Mouse (Mus musculus): ENCODE data around the gene Pop7.
A peak's percentile ranks its signal among the peaks of the same experiment; 100 is the strongest.

The Pop7 gene

GRCm38 (mm10) chr5:137501709-137502666 lies at the start of gene Pop7:
Gene Pop7 (minus strand): TSS chr5:137502518.
- peak; percentile 98 for DNase-seq (ENCODE audit: extremely low spot score, low read depth, low spot score)

DNA sequence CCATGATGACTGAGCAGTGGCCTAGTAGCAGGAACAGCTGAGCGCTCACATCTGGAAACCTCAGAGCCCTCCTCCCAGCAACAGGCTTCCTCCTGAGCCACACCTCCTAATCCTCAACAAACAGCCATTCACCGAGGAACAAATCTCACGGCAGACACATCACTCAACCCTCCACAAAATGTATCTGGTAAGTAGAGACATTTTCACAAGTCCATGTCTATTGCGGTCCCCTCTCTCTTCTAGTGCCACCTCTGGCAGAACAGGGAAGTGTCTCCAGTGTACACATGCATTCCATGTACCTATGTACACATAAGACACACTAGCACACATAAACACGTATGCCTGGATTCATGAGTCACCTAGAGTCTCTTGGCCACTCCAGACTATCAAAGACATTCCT lies 48.8 kb upstream of the Pop7 start:
- DNase-seq (ENCODE audit: extremely low spot score, low read depth, low spot score), result no peak

DNA sequence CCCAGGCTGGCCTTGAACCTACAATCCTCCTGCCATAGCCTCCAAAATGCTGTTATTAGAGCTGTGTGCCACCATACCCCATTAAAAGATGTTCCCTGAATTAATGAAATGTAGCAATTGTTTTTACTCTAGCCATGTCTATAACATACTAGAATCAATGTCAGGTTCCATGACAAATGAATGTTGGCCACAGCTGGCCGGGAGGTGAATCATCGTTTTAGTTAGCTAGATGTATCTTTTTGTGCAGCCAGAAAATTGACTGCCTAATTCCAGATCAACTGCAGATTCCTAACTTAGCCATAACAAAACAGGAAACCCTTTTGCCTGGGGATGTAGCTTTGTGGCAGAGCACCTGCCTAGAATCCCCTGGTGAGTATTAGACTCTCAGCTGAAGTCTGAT lies 47.5 kb upstream of the Pop7 start:
- DNase-seq (ENCODE audit: extremely low spot score, low read depth, low spot score), result no peak

DNA sequence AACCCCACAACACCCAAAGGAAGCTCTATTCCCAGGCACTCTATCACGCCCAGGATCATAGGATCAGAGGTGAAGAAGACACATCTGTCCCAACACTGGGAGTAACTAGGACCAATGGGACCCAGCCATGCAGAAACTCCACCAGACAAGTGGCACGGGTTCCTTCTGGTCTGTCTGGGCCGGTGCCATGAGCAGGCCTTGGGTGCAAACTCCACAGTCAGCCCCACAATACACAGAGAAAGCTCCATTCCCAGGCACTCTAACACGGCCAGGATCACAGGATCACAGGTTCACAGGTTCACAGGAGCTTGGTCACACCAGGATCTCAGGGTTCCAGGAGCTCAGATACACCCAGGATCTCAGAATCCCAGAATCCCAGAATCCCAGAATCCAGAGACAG lies 43.3 kb upstream of the Pop7 start:
- no peak for DNase-seq (ENCODE audit: extremely low spot score, low read depth, low spot score)

- no peak for DNase-seq (ENCODE audit: extremely low spot score, low read depth, low spot score)
Observed at GRCm38 (mm10) chr5:137544926-137545325, 42.6 kb upstream of the Pop7 start.

DNA sequence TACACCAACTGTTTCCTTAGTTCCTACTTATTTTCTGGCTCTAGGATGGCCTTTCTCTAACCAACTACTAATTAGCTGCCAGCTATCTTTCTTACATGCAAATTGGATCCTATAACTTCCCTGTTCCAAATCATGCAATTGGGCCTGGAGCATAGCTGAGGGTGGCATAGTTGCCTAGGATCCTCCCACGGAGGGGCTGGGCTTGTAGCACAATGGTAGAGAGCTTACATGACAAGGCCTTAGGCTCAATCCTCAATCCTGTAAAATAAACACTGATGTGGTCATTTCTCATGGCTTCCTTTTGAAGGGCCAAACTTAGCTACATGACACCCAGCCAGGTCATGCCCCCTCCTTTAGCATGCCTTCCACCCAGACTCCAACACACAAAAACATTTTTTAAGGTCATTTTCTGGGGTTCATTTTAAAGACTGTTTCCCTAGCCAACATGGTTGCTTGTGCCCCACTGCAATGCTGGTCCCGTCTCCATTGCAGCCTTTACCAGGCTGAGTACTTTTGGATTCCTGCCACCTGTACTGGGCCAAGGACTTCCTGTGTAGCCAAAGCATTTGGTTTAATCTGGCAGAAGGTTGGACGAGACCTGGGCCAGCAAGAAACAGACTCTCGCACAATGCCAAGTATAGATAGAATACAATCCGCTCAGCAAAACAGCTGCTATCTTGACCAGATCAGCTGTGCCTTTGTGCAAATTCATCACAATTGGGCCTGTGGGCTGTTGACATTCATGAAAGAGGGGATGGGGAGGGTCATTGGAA lies 39.6 kb upstream of the Pop7 start:
- DNase-seq (ENCODE audit: extremely low spot score, low read depth, low spot score), result no peak

DNA sequence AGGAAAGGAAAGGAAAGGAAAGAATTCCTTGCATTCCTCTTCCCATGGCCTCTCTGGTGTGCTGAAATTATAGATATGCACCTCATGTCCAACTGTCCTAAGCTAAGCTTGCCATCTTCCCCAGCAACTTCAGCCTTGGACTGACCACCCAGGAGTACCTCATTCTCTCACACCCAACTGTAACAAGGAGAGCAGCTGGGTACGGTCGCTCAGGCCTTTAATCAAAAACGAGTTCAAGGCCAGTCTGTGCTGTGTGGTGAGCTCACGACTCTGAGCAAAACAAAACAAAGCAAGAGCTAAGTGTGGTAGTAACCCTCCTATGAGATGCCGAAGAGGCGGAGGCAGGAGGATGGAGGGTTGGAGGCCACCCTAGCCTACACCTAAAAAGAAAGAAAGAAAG lies 38.7 kb upstream of the Pop7 start:
- DNase-seq (ENCODE audit: extremely low spot score, low read depth, low spot score), result no peak

- DNase-seq (ENCODE audit: extremely low spot score, low read depth, low spot score), result no peak
Observed at GRCm38 (mm10) chr5:137539291-137539801, 37.0 kb upstream of the Pop7 start.

DNA sequence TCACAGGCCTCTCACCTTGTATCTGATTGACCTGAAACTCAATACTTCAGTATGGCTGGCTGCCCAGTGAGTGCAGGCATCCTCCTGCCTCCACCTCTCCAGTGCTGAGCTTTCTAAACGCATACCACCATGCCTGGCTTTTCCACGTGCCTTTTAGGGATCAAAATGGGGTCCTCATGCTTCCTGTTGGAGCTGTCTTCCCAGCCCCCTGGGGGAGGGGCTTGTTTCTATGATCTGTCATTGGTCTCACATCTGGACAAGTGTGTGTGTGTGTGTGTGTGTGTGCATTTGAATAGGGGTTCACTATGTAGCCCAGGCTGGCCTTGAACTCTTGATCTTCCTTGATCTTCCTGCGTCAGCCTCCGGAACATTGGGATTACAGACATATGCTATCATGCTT lies 35.1 kb upstream of the Pop7 start:
- DNase-seq (ENCODE audit: extremely low spot score, low read depth, low spot score), result no peak

DNA sequence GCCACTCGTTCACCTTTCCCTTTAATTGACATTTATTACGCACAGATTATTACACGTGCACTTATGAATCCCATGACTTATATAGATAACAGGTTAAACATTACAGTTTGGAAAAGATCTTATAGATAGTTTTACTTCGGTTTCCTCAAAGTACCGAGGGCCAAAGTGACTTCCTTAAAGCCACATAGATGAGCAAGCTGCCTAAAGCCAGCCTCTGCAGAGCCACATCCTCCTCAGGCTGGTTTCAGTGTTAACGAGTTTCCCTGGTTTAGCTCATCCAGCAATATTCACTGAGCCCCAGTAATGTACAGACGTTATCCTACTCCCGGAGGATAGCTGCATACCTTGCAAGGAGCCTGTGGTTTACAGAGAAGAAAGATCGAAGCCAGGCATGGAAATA lies 33.0 kb upstream of the Pop7 start:
- no peak for DNase-seq (ENCODE audit: extremely low spot score, low read depth, low spot score)

DNA sequence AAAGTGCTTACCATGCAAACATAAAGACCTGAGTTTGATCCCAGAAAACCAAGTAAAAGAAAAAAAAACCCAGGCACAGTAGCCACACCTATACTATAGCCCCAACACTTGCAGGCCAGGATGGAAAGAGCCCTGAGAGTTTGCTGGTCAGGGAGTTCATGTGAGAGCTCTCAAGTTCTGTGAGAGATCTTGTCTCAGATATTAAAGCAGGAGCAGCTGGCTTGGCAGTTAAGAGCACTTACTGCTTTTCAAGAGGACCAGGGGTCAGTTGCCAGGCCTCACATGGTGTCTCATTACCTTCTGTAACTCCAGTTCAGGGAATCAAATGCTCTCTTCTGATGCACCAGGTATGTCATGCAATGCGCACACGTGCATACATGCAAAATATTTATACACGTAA lies 32.4 kb upstream of the Pop7 start:
- DNase-seq (ENCODE audit: extremely low spot score, low read depth, low spot score), result no peak

DNA sequence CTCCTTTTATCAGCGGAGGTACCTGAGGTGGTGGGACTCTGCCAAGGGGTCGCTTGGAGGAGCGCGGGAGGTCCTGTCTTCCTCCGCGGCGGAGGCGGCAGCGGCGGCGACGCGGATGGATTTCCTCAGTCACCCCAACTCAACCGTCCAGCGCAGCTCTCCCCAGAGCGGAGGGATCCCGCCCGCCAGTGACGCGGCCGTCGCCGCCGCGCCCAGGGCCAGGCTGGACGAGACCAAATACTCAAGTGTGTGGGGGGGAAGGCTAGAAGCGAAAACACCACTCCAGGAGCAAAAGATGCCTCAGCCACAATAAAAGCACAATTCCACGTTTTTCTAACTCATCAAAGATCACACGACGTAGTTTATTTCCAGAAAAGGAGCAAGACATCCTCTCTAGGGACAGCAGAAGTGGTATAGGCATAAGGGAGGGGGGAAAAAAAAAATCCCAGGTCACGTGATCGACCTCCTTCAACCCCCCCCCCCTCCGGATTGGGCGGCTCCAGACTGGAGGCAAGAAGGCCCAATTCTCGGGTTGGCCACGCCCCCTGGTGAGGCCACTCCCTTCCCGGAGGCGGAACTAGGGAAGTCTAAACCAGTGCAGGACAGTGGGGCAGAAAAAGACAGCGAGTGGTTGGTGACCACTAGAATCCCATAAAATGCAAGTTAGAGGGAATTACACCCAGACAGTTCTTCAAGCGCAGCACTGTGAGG lies 31.0 kb upstream of the Pop7 start, which contains the start of the genes Epo and Gnb2:
Gene Epo, minus strand, starts transcription at position 126 of the 711 bp plus-strand sequence.
Gene Gnb2, minus strand, starts transcription at position 394 of the 711 bp plus-strand sequence.
- DNase-seq (ENCODE audit: extremely low spot score, low read depth, low spot score), result peak; percentile 99

- DNase-seq (ENCODE audit: extremely low spot score, low read depth, low spot score), result no peak
Observed at GRCm38 (mm10) chr5:137532808-137533116, 30.4 kb upstream of the Pop7 start.

DNA sequence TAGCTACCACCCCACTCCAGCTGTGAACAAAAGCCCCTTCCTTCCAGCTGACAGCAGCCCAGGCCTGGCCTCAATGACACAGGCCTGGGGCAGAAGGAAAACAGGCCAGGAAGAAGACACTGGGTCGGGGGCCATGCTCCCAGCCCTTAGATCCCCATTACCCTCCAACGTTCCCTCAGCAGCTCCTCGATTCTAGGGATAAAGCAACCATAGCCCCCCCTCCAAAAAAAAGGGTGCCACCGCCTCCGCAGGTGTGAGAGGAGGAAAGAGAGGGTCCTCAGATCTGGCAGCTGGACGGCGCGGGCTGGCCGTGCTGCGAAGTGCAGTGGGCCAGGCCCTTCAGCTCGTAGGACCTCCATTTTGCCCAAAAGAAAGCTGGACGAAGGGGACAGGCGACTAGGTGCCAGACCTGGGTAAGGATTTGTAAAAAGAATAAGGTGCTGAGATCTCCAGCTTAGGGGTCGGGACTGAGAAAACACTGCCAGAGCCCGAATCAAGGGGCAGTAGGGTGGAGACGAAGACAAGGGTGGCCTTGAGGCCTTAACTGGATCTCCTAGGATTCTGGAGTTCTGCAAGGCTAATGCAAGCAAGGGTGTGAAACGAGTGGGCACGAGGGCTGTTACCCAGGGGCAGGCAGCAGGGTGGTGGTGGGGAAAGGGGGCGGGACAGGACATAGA lies 30.0 kb upstream of the Pop7 start:
- no peak for DNase-seq (ENCODE audit: extremely low spot score, low read depth, low spot score)

DNA sequence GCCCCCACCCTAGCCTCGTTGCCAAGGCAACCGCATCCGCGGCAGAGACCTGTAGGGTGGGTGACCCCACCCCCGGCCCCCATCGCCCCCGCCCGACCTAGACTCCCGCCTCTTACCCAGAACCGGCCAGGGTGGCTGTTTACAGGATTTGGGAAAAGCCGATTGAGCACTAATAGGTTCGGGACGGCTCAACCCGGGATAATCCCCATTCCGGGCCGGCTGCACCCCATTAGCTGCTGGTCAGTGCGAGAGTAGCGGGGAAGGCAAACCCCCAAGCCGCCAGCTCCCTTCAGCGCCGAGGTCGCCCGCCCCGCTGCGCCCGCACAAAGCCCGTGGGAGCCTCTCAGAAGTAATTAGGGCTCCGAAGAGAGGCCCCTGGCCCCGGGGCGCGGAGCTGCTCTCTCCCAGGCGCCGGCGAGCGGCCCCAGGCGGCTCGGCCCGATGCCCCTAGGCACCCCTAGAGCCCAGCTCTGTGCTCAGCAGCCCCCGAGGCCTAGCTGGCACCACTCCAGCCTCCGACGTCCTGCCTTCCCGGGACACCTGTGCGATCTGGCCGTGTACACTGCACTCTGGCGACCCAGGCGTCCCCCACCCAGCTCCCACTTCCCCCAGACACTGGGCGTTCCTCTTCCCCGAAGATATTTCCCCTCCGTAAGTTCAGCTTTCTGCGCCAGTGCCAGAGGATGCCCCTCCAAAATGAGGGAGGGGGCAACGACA lies 29.3 kb upstream of the Pop7 start:
- no peak for DNase-seq (ENCODE audit: extremely low spot score, low read depth, low spot score)

- no peak for DNase-seq (ENCODE audit: extremely low spot score, low read depth, low spot score)
Observed at GRCm38 (mm10) chr5:137530588-137531413, 28.5 kb upstream of the Pop7 start.

DNA sequence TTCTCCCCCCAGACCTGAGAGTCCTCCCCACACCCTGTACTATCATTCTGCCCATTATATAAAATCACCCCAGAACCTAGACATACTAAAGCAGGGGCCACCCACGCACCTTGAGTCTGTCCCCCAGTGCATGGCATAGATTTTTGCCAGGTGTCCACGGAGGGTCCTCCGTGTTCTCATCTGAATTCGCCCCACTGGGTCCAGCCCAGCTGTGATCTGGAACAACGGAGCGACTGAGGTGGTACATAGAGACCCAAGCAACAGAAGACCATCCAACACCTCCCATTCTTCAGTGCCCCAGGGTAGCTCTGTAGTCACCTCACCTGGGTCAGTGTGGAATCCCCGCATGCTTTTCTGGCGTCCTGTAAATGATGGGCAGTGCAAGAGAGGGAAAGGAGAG lies 27.8 kb upstream of the Pop7 start:
- DNase-seq (ENCODE audit: extremely low spot score, low read depth, low spot score), result no peak

DNA sequence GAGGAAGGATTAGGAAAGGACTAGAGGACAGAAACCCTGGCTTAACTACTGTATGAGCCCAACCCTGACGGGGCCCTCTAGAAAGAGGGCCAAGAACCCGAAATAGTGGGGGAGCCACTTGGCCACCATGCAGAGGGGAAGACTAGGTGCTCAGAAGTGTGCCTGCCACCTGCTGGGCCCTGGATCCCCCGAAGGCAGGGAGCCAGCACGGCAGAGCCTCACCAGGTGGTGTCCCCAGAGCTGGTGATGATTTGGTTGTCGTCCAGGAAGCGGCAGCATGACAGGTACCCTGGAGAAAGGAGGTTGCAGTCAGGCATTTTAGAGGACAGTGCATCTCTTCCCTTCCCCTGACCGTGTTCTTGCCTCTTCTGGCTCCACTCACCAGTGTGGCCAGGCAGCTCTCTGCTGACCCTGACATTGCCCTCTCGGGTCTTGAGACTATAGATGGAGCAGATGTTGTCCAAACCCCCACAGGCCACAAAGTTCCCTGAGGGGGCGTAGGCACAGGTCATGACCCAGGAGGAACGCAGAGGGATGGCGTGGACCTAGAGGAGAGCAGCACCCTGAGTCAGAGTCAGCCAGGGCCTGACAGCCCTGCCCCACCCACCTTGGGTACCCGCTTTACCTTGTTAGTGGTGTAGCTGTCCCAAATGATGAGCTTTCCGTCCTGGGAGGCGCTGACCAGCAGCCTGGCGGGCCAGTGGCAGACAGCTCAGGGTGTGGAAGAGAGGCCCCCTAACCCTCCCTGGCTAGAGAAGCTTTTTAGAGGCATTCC lies 27.1 kb upstream of the Pop7 start:
- no peak for DNase-seq (ENCODE audit: extremely low spot score, low read depth, low spot score)

All from hindlimb bud, embryonic 11.5 days (tissue).